Mouse (Mus musculus): ENCODE data around the gene Rbm4. TPM values are rescaled to one million over a fixed set of nuclear protein-coding genes. Genes with fewer than 3 reads are reported as not detected.
A peak's percentile ranks its signal among the peaks of the same experiment; 100 is the strongest.

Rbm4 gene
- polyA plus RNA-seq, 1 experiment, result 72.7 TPM

DNA sequence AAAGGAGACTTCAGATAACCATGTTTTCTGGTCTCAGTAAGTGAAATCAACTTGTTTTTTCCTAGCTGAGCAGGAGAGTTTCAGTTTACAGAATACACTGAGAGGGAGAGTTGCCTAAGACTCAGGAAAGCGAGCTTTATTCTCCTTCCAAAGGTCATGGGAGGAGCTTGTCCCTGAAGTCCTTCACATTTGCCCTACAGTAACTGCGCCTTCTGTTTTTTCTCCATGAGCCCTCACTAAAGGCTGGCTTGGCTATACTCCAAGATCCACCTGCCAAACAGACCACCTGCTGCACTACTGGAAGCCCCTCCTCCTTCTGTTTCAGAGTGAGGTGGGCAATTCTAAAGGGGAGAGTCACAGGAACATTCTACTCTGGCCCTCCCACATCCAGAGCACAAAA is 42.4 kb upstream of the Rbm4 start:
- H3K36me3 ChIP-seq (ENCODE audit: control insufficient read depth, insufficient read depth, low read length, poor library complexity, severe bottlenecking), result no peaks in the 10 kb centered on the region
- TF ChIP-seq EP300 (IDR thresholded peaks at IDR 0.05; ENCODE audit: insufficient read depth, low read depth, low read length) (no peak), CTCF (IDR thresholded peaks at IDR 0.05; ENCODE audit: low read depth, low read length) (no peak), POLR2A (IDR thresholded peaks at IDR 0.05; ENCODE audit: insufficient read depth, low read length) (no peak)
- no peak overlapping the region for H3K4me3 ChIP-seq (ENCODE audit: low read depth, low read length)

DNA sequence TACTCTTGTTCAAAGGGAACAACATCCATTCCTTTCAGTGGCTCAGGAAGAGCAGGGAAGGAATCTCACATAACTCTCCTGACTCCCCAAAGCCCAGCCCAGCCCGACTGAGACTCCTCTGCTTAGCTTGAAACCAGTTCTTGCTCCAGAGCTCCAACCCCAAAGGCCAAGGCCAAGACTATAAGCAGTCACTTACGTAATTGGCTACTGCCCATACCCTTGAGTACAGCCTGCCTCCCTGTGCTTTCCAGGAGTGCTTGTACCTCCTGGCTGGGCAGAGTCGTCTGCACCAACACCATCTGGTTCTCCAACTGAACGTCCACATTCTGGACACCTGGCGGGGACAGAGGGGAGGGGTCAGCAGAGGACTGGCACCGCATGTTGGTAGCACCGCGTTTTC is 40.3 kb upstream of the Rbm4 start:
- no peak overlapping the region for H3K27ac ChIP-seq (ENCODE audit: insufficient read depth, low read length)
- no peak overlapping the region for H3K9ac ChIP-seq (ENCODE audit: low read depth, poor library complexity, severe bottlenecking)
- H3K27me3 ChIP-seq (ENCODE audit: control insufficient read depth, insufficient read depth, low read length, poor library complexity, severe bottlenecking), result no peaks in the 10 kb centered on the region
- TF ChIP-seq POLR2A (IDR thresholded peaks at IDR 0.05; ENCODE audit: insufficient read depth, low read length), result no peak
- TF ChIP-seq EP300 (IDR thresholded peaks at IDR 0.05; ENCODE audit: insufficient read depth, low read depth, low read length), result no peak
- TF ChIP-seq CTCF (IDR thresholded peaks at IDR 0.05; ENCODE audit: low read depth, low read length), result no peak
- no peak overlapping the region for H3K4me3 ChIP-seq (ENCODE audit: low read depth, low read length)
- H3K36me3 ChIP-seq (ENCODE audit: control insufficient read depth, insufficient read depth, low read length, poor library complexity, severe bottlenecking), result no peaks in the 10 kb centered on the region
- H3K4me1 ChIP-seq (ENCODE audit: control insufficient read depth, insufficient read depth, low read length), result no peaks in the 10 kb centered on the region
- H3K9me3 ChIP-seq (replicated peaks; ENCODE audit: control insufficient read depth, insufficient read depth, low read length, poor library complexity, severe bottlenecking), result no peaks in the 10 kb centered on the region

More for the DNA sequence above, 42.4 kb upstream of the Rbm4 start:
- Histone ChIP-seq H3K27me3 (ENCODE audit: control insufficient read depth, insufficient read depth, low read length, poor library complexity, severe bottlenecking) (no peaks in the 10 kb centered on the region), H3K9ac (ENCODE audit: low read depth, poor library complexity, severe bottlenecking) (no peak overlapping the region), H3K27ac (ENCODE audit: insufficient read depth, low read length) (peak overlapping the region; percentile 37), H3K9me3 (replicated peaks; ENCODE audit: control insufficient read depth, insufficient read depth, low read length, poor library complexity, severe bottlenecking) (no peaks in the 10 kb centered on the region), H3K4me1 (ENCODE audit: control insufficient read depth, insufficient read depth, low read length) (no peaks in the 10 kb centered on the region)

GRCm38 (mm10) chr19:4829156-4829555 is 35.5 kb upstream of the Rbm4 start:
- H3K9me3 ChIP-seq (replicated peaks; ENCODE audit: control insufficient read depth, insufficient read depth, low read length, poor library complexity, severe bottlenecking), result no peaks in the 10 kb centered on the region
- no peaks in the 10 kb centered on the region; the same call in 1 of the 2 replicates for H3K36me3 ChIP-seq (ENCODE audit: control insufficient read depth, insufficient read depth, low read length, poor library complexity, severe bottlenecking)
- 0 out of 2 replicates have a peak overlapping the region, but pooled peaks have one; percentile 20 for H3K4me3 ChIP-seq (ENCODE audit: low read depth, low read length)
- H3K27ac ChIP-seq (ENCODE audit: insufficient read depth, low read length), result peak overlapping the region; percentile 1; the same call in 1 of the 2 replicates
- TF ChIP-seq EP300 (IDR thresholded peaks at IDR 0.05; ENCODE audit: insufficient read depth, low read depth, low read length) (no peak), CTCF (IDR thresholded peaks at IDR 0.05; ENCODE audit: low read depth, low read length) (no peak), POLR2A (IDR thresholded peaks at IDR 0.05; ENCODE audit: insufficient read depth, low read length) (no peak)
- peak overlapping the region; percentile 6; the same call in 1 of the 2 replicates for H3K9ac ChIP-seq (ENCODE audit: low read depth, poor library complexity, severe bottlenecking)
- H3K4me1 ChIP-seq (ENCODE audit: control insufficient read depth, insufficient read depth, low read length), result peaks cover 3% of the 10 kb centered on the region
- H3K27me3 ChIP-seq (ENCODE audit: control insufficient read depth, insufficient read depth, low read length, poor library complexity, severe bottlenecking), result no peaks in the 10 kb centered on the region

DNA sequence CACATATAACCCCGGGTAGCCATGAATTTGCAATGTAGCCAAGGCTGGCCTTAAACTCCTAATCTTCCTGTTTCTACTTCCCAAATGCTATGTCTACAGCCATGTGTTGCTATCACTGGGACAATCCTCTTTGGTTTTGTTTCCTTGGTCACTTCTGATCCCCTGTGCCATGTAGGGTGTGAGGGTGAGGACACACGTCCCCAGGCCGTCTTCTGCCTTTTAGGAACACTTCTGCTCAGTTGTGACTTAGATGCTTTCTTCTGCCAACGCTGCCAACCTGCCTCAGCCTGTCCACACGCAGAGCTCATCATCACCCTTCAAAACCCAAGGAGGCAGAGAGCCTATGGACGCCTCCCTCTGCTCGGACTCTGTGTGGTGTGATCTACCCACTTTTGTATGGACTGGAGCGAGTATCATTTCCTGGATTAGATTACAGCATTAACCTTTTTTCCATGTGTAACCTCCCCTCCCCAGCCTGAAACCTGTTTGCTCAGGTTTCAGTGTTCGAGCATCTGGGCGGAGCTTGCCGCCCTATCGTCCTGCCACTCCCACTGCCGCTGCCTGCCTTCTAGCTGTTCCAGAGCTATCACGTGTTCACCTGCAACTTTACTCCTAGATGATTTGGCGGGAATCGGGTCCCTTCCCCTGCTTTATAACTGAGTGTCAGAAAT is 34.9 kb upstream of the Rbm4 start:
- H3K4me1 ChIP-seq (ENCODE audit: control insufficient read depth, insufficient read depth, low read length), result peaks cover 3% of the 10 kb centered on the region
- no peaks in the 10 kb centered on the region for H3K9me3 ChIP-seq (replicated peaks; ENCODE audit: control insufficient read depth, insufficient read depth, low read length, poor library complexity, severe bottlenecking)
- peak overlapping the region; percentile 66 for H3K4me3 ChIP-seq (ENCODE audit: low read depth, low read length)
- no peaks in the 10 kb centered on the region; the same call in 1 of the 2 replicates for H3K36me3 ChIP-seq (ENCODE audit: control insufficient read depth, insufficient read depth, low read length, poor library complexity, severe bottlenecking)
- no peak for TF ChIP-seq EP300 (IDR thresholded peaks at IDR 0.05; ENCODE audit: insufficient read depth, low read depth, low read length)
- TF ChIP-seq CTCF (IDR thresholded peaks at IDR 0.05; ENCODE audit: low read depth, low read length), result no peak
- no peak for TF ChIP-seq POLR2A (IDR thresholded peaks at IDR 0.05; ENCODE audit: insufficient read depth, low read length)
- peak overlapping the region; percentile 81 for H3K27ac ChIP-seq (ENCODE audit: insufficient read depth, low read length)
- H3K9ac ChIP-seq (ENCODE audit: low read depth, poor library complexity, severe bottlenecking), result peak overlapping the region; percentile 52
- no peaks in the 10 kb centered on the region for H3K27me3 ChIP-seq (ENCODE audit: control insufficient read depth, insufficient read depth, low read length, poor library complexity, severe bottlenecking)

- no peak overlapping the region for H3K4me3 ChIP-seq (ENCODE audit: low read depth, low read length)
- no peak overlapping the region for H3K27ac ChIP-seq (ENCODE audit: insufficient read depth, low read length)
- no peaks in the 10 kb centered on the region for H3K27me3 ChIP-seq (ENCODE audit: control insufficient read depth, insufficient read depth, low read length, poor library complexity, severe bottlenecking)
- no peak for TF ChIP-seq EP300 (IDR thresholded peaks at IDR 0.05; ENCODE audit: insufficient read depth, low read depth, low read length)
- TF ChIP-seq CTCF (IDR thresholded peaks at IDR 0.05; ENCODE audit: low read depth, low read length), result no peak
- no peak for TF ChIP-seq POLR2A (IDR thresholded peaks at IDR 0.05; ENCODE audit: insufficient read depth, low read length)
- H3K9ac ChIP-seq (ENCODE audit: low read depth, poor library complexity, severe bottlenecking), result no peak overlapping the region
- peaks cover 2% of the 10 kb centered on the region for H3K4me1 ChIP-seq (ENCODE audit: control insufficient read depth, insufficient read depth, low read length)
- no peaks in the 10 kb centered on the region for H3K9me3 ChIP-seq (replicated peaks; ENCODE audit: control insufficient read depth, insufficient read depth, low read length, poor library complexity, severe bottlenecking)
- H3K36me3 ChIP-seq (ENCODE audit: control insufficient read depth, insufficient read depth, low read length, poor library complexity, severe bottlenecking), result no peaks in the 10 kb centered on the region; the same call in 1 of the 2 replicates
Observed at GRCm38 (mm10) chr19:4820678-4821303, 27.1 kb upstream of the Rbm4 start.
